Mouse (Mus musculus) forebrain, embryonic 15.5 days (tissue): ENCODE data around the gene Retnla. TPM values are rescaled to one million over a fixed set of nuclear protein-coding genes. Genes with fewer than 3 reads are reported as not detected.

Source experiments
- ATAC-seq: fragments of 200-750 bp; cut with Nextera tagmentation; replicated peaks from 2 replicates; pipeline ENCODE4 v1.8.0; 2017; ENCODE audit warnings: mild to moderate bottlenecking, moderate TSS enrichment, moderate library complexity
- H3K27ac ChIP-seq: fragments of 300-500 bp; sonication (generic); replicated peaks from 2 replicates; pipeline ENCODE4 v1.5.1; 2015; ENCODE audit warnings: mild to moderate bottlenecking, inconsistent platforms
- H3K27me3 ChIP-seq: fragments of 300-500 bp; sonication (generic); 2 replicates; pipeline ENCODE4 v1.6.1; 2015; ENCODE audit warnings: inconsistent platforms
- H3K36me3 ChIP-seq: fragments of 300-500 bp; sonication (generic); 2 replicates; pipeline ENCODE4 v1.6.1; 2015; ENCODE audit warnings: mild to moderate bottlenecking, inconsistent platforms
- H3K4me1 ChIP-seq: fragments of 300-500 bp; sonication (generic); 2 replicates; pipeline ENCODE4 v1.6.1; 2015; ENCODE audit warnings: inconsistent platforms
- H3K4me2 ChIP-seq: fragments of 300-500 bp; sonication (generic); replicated peaks from 2 replicates; pipeline ENCODE4 v1.6.1; 2015; ENCODE audit warnings: mild to moderate bottlenecking, inconsistent platforms
- H3K4me3 ChIP-seq: fragments of 300-500 bp; sonication (generic); 2 replicates; pipeline ENCODE4 v1.5.1; 2015; ENCODE audit warnings: mild to moderate bottlenecking, inconsistent platforms
- H3K9ac ChIP-seq: fragments of 300-500 bp; sonication (generic); replicated peaks from 2 replicates; pipeline ENCODE4 v1.6.1; 2015; ENCODE audit warnings: mild to moderate bottlenecking, inconsistent platforms
- H3K9me3 ChIP-seq: fragments of 300-500 bp; sonication (generic); 2 replicates; pipeline ENCODE4 v1.6.1; 2016; ENCODE audit warnings: inconsistent platforms
- WGBS: fragments of 180-500 bp; shearing (Covaris S2); methylation state at CpG from one replicate; pipeline ENCODE4 v1.1.7; 2015; ENCODE audit warnings: mixed read lengths; 5-methylcytosine and 5-hydroxymethylcytosine counted together
- polyA plus RNA-seq: library from polyadenylated mRNA; unstranded; fragments of >200 nt; fragmentation: Nextera tagmentation; extraction: Ambion mirVana; gene quantifications from 2 replicates; pipeline ENCODE4 v1.2.1, GENCODE M21; 2015

Retnla gene
- polyA plus RNA-seq = not detected in 2 replicates

GRCm38 (mm10) chr16:48842266-48842665 lies at the start of gene Retnla:
Gene Retnla, plus strand, starts transcription at chr16:48842551.
- ATAC-seq = no peak
- Histone ChIP-seq H3K4me3 (no peak within 1 kb of the TSS), H3K27ac (no peak within 1 kb of the TSS), H3K36me3 (no peaks in the 10 kb centered on the region), H3K9ac (no peak within 1 kb of the TSS), H3K4me1 (no peaks in the 10 kb centered on the region), H3K9me3 (no peaks in the 10 kb centered on the region), H3K27me3 (no peaks in the 10 kb centered on the region), H3K4me2 (no peak within 1 kb of the TSS)
- WGBS = 85% methylated on average over 3 of the region's 3 CpGs

GRCm38 (mm10) chr16:48798285-48798684 lies 44.1 kb upstream of the Retnla start:
- Histone ChIP-seq H3K9ac (no peak overlapping the region), H3K36me3 (no peaks in the 10 kb centered on the region), H3K27me3 (no peaks in the 10 kb centered on the region), H3K27ac (no peak overlapping the region), H3K9me3 (no peaks in the 10 kb centered on the region), H3K4me1 (no peaks in the 10 kb centered on the region), H3K4me2 (no peak overlapping the region), H3K4me3 (no peak overlapping the region)
- ATAC-seq = no peak
- 84% methylated on average over 3 of the region's 3 CpGs for WGBS

GRCm38 (mm10) chr16:48799470-48799869 lies 42.9 kb upstream of the Retnla start:
- Histone ChIP-seq H3K9me3 (no peaks in the 10 kb centered on the region), H3K36me3 (no peaks in the 10 kb centered on the region), H3K4me2 (no peak overlapping the region), H3K4me1 (no peaks in the 10 kb centered on the region), H3K9ac (no peak overlapping the region), H3K27me3 (no peaks in the 10 kb centered on the region), H3K27ac (no peak overlapping the region), H3K4me3 (no peak overlapping the region)
- 88% methylated on average over 3 of the region's 3 CpGs for WGBS
- ATAC-seq = no peak

GRCm38 (mm10) chr16:48800906-48801305 lies 41.4 kb upstream of the Retnla start:
- no peaks in the 10 kb centered on the region for H3K9me3 ChIP-seq
- H3K4me2 ChIP-seq = no peak overlapping the region
- WGBS = 96% methylated on average over 2 of the region's 2 CpGs
- H3K27me3 ChIP-seq = no peaks in the 10 kb centered on the region
- H3K36me3 ChIP-seq = no peaks in the 10 kb centered on the region
- no peak overlapping the region for H3K9ac ChIP-seq
- H3K27ac ChIP-seq = no peak overlapping the region
- H3K4me1 ChIP-seq = no peaks in the 10 kb centered on the region
- H3K4me3 ChIP-seq = no peak overlapping the region
- ATAC-seq = no peak

GRCm38 (mm10) chr16:48805412-48805811 lies 36.9 kb upstream of the Retnla start:
- H3K4me3 ChIP-seq = no peak overlapping the region
- no peak overlapping the region for H3K4me2 ChIP-seq
- no peak for ATAC-seq
- H3K27ac ChIP-seq = no peak overlapping the region
- H3K9ac ChIP-seq = no peak overlapping the region
- no peaks in the 10 kb centered on the region for H3K4me1 ChIP-seq
- 88% methylated on average over 1 of the region's 1 CpGs for WGBS
- no peaks in the 10 kb centered on the region for H3K9me3 ChIP-seq
- H3K36me3 ChIP-seq = no peaks in the 10 kb centered on the region
- H3K27me3 ChIP-seq = no peaks in the 10 kb centered on the region

GRCm38 (mm10) chr16:48806521-48806920 lies 35.8 kb upstream of the Retnla start:
- H3K9ac ChIP-seq = no peak overlapping the region
- H3K4me3 ChIP-seq = no peak overlapping the region
- H3K27ac ChIP-seq = no peak overlapping the region
- H3K4me2 ChIP-seq = no peak overlapping the region
- no peaks in the 10 kb centered on the region for H3K9me3 ChIP-seq
- no peaks in the 10 kb centered on the region for H3K36me3 ChIP-seq
- H3K27me3 ChIP-seq = no peaks in the 10 kb centered on the region
- H3K4me1 ChIP-seq = no peaks in the 10 kb centered on the region
- 85% methylated on average over 1 of the region's 1 CpGs for WGBS
- no peak for ATAC-seq

- ATAC-seq = no peak
- Histone ChIP-seq H3K9ac (no peak overlapping the region), H3K4me1 (no peaks in the 10 kb centered on the region), H3K4me2 (no peak overlapping the region), H3K36me3 (no peaks in the 10 kb centered on the region), H3K27me3 (no peaks in the 10 kb centered on the region), H3K4me3 (no peak overlapping the region), H3K27ac (no peak overlapping the region), H3K9me3 (no peaks in the 10 kb centered on the region)
- 58% methylated on average over 2 of the region's 2 CpGs for WGBS
Measured at GRCm38 (mm10) chr16:48809374-48809773, 33.0 kb upstream of the Retnla start.

GRCm38 (mm10) chr16:48811881-48812436 lies 30.4 kb upstream of the Retnla start:
- H3K27me3 ChIP-seq = no peaks in the 10 kb centered on the region
- H3K4me2 ChIP-seq = no peak overlapping the region
- 89% methylated on average over 7 of the region's 7 CpGs for whole genome bisulfite sequencing
- H3K27ac ChIP-seq = no peak overlapping the region
- no peaks in the 10 kb centered on the region for H3K9me3 ChIP-seq
- H3K9ac ChIP-seq = no peak overlapping the region
- no peaks in the 10 kb centered on the region for H3K36me3 ChIP-seq
- no peak for ATAC-seq
- H3K4me1 ChIP-seq = no peaks in the 10 kb centered on the region
- H3K4me3 ChIP-seq = no peak overlapping the region

GRCm38 (mm10) chr16:48816695-48817094 lies 25.7 kb upstream of the Retnla start, which contains the start of gene Retnlb:
Gene Retnlb, plus strand, starts transcription at chr16:48816856.
- no peak within 1 kb of the TSS for H3K4me2 ChIP-seq
- no peaks in the 10 kb centered on the region for H3K9me3 ChIP-seq
- no peak within 1 kb of the TSS for H3K27ac ChIP-seq
- 94% methylated on average over 2 of the region's 2 CpGs for WGBS
- no peak within 1 kb of the TSS for H3K9ac ChIP-seq
- no peaks in the 10 kb centered on the region for H3K27me3 ChIP-seq
- H3K4me1 ChIP-seq = no peaks in the 10 kb centered on the region
- H3K4me3 ChIP-seq = no peak within 1 kb of the TSS
- no peak for ATAC-seq
- no peaks in the 10 kb centered on the region for H3K36me3 ChIP-seq

GRCm38 (mm10) chr16:48818524-48818923 lies 23.8 kb upstream of the Retnla start:
- Histone ChIP-seq H3K9me3 (no peaks in the 10 kb centered on the region), H3K4me1 (no peaks in the 10 kb centered on the region), H3K4me2 (no peak overlapping the region), H3K27me3 (no peaks in the 10 kb centered on the region), H3K36me3 (no peaks in the 10 kb centered on the region), H3K27ac (no peak overlapping the region), H3K4me3 (no peak overlapping the region), H3K9ac (no peak overlapping the region)
- no peak for ATAC-seq
- 93% methylated on average over 6 of the region's 6 CpGs for WGBS

- Histone ChIP-seq H3K27ac (no peak overlapping the region), H3K9ac (no peak overlapping the region), H3K4me2 (no peak overlapping the region), H3K4me1 (no peaks in the 10 kb centered on the region), H3K27me3 (no peaks in the 10 kb centered on the region), H3K9me3 (no peaks in the 10 kb centered on the region), H3K36me3 (no peaks in the 10 kb centered on the region), H3K4me3 (no peak overlapping the region)
- WGBS = 89% methylated on average over 3 of the region's 3 CpGs
- no peak for ATAC-seq
Measured at GRCm38 (mm10) chr16:48826474-48826873, 15.9 kb upstream of the Retnla start.

GRCm38 (mm10) chr16:48827625-48828024 lies 14.7 kb upstream of the Retnla start:
- ATAC-seq = no peak

GRCm38 (mm10) chr16:48829060-48829459 lies 13.3 kb upstream of the Retnla start:
- Histone ChIP-seq H3K4me2 (no peak overlapping the region), H3K4me1 (no peaks in the 10 kb centered on the region), H3K4me3 (no peak overlapping the region), H3K36me3 (no peaks in the 10 kb centered on the region), H3K27ac (no peak overlapping the region), H3K27me3 (no peaks in the 10 kb centered on the region), H3K9ac (no peak overlapping the region), H3K9me3 (no peaks in the 10 kb centered on the region)
- whole genome bisulfite sequencing = 83% methylated on average over 4 of the region's 4 CpGs
- ATAC-seq = no peak

More at GRCm38 (mm10) chr16:48827625-48828024, 14.7 kb upstream of the Retnla start:
- Histone ChIP-seq H3K27ac (no peak overlapping the region), H3K9ac (no peak overlapping the region), H3K9me3 (no peaks in the 10 kb centered on the region), H3K27me3 (no peaks in the 10 kb centered on the region), H3K4me2 (no peak overlapping the region), H3K4me3 (no peak overlapping the region), H3K36me3 (no peaks in the 10 kb centered on the region), H3K4me1 (no peaks in the 10 kb centered on the region)
- 75% methylated on average over 1 of the region's 1 CpGs for WGBS
